Mouse (Mus musculus) adipocyte (in vitro differentiated cells): ENCODE data around the gene Surf2.

Experiments
- DNase-seq: peaks from one replicate; pipeline ENCODE4 v3.0.0-alpha.2; 2016; ENCODE audit warnings: low spot score

Gene Surf2

DNA sequence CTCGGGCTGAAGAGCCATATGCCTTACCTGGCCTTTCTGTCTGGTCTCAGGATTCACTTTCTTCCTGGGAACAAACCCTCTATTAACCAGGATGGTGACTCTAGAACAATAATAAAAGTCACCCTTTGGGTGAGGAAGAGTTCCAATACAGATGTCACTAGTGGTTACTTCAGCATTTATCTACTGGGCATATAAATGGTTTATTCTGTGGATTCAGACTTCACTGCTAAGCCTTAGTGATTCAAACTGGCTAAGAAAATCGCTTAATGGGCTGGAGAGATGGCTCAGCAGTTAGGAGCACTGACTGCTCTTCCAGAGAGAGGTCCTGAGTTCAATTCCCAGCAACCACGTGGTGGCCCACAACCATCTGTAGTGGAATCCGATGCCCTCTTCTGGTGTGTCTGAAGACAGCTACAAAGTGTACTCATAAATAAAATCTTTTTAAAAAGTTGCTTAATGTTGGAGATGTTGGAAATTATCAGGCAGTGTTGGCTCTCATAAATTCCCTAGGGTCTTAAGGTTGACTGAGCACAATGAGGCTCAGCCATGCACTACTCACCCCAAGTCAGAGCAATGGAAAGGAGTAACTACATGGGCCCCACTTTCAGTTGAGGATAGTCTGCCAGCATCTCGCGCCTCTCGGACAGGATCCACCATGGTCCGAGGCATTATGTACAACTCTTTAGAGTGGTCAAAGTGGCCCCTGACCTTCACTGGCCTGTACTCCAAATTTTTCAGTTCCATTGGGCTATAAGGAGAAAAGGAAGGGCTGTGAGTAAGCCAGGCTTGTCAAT, 1.8 kb upstream of the Surf2 start:
- no peak for DNase-seq

DNA sequence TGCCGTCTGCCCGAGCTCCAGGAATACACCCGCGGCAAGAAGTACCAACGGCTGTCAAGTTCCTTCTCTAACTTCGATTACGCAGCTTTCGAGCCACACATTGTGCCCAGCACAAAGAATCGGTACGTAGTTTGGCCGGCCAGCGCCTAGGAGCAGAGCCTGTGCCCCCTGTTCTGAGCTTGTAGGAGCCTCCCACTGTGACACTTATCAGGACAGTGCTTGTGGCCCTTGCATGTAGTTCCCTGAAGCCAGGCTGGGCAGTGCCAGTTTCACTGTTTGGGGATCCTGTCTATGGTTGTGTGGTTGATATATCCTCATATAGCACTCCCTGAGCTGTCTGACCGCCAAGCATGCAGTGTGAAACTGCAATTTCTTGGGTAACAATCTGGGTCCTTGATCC, 571 bp downstream of the Surf2 start:
- no peak for DNase-seq

DNA sequence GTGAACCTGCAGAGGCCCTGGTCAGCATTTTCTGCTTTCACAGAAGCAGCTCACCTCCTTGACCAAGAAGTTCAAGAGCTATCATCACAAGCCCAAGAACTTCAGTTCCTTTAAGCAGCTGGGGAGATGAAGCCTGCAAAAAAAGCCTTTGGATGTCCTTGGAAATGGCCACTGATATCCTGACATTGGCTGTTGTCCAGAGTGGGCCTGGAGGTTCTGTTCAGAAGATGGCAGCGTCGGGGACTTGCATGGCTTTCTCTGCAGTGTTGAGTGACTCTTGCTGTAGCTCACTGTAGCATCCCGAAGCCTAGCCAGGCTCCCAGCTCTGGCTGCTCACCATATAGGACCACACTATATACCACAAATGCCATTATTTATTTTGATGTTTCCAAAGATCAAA, 3.5 kb downstream of the Surf2 start:
- DNase-seq = no peak

DNA sequence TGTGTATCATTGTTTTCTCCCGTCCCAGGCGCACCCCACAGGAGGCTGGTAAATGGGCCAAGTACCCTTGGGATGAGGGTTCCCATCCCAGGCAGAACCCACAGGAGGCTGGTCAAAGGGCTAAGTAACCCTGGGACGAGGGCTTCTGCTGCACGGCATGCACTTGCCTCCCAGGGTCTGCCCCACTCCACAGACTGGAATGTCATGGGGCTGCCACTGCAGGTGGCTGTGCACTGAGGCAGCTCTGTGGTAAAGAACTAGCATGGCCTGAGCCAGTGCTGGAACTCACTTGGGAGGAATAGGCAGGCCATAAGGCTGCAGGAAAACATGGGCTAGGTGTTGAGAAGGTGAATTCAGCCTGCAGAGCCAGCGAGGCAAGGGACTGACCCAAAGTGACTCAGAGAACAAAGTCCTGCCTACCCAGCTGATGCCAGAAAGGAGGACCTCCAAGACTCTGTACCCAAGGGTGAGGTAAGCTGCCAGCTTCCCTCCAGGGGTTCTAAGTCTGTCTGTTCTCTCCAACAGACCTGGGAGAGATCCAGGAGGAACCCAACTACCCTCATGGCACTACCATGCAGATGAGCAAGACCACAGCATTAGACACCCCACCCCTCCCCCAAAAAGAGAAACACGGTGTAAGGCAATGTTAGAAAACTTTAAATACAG, 4.2 kb downstream of the Surf2 start:
- DNase-seq = no peak

DNA sequence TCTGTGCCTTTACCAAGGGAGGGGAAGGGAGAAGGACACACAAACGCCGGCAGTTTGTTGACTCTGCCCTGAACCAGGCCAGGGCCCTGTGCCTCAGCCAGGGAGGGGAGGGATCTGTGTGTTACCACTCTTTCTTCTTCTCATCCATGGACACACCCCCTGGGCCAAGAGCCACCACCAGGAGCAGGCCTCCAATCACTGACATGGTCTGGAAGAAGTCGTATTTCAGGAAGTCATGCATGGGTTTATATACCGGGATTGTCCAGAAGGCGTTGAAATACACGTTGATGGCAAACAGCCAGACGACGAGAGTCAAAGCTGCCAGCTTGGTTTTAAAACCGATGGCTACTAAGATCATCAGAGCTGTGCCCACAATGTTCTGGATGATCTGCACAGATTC, 5.6 kb downstream of the Surf2 start:
- peak; percentile 58 for DNase-seq

DNA sequence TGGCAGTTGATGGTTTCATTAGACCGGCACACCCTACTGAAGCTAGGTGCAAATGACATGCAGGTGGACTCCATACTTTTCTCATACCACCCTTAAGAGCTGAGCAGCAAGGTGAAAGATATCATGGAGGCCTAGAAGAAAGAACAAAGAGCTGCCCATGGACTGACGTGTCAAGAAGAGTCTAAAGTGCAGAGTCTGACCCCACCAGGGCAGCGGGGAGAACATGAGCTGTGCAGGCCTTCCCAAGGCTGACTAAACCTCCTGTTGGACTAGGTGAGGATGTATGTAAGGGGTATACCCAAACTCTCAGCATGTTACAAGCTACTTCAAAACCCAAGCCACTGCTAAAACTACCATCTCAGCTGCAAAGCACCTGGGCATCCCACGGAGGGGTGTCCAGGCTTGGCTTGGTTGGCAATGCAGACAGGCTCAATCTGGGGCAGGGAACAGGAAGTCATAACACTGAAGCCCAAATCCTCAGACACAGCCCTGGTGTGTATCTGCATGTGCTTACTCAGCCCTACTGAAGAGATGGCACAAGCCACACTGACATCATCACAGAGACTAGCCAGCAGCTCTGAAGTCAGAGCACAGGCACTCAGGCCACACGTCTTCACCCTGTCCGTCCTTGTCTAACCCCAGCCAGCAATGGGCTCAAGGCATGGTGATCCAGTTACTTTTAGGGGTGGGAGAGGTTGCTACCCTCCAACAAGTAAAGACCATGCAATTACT, 11.7 kb downstream of the Surf2 start:
- no peak for DNase-seq

DNA sequence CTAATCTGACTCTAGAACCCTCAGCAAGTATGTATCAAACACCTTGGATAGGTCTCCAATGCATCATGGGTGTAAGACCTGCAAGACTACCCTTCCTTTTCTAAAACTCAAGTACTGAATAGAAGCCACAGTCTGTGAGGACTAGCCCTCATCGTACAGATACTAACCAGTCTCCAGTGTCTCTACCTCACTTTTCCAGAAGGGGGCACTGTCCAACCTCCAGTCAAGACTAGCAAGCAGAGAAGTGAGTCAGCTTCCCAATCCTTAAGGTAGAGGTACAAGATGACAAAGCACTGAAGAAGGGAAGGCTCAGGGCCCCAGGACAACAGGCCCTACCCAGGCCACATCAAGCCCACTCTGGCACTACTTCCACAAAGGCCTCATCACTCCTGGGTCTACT, 14.2 kb downstream of the Surf2 start:
- DNase-seq = peak; percentile 76

DNA sequence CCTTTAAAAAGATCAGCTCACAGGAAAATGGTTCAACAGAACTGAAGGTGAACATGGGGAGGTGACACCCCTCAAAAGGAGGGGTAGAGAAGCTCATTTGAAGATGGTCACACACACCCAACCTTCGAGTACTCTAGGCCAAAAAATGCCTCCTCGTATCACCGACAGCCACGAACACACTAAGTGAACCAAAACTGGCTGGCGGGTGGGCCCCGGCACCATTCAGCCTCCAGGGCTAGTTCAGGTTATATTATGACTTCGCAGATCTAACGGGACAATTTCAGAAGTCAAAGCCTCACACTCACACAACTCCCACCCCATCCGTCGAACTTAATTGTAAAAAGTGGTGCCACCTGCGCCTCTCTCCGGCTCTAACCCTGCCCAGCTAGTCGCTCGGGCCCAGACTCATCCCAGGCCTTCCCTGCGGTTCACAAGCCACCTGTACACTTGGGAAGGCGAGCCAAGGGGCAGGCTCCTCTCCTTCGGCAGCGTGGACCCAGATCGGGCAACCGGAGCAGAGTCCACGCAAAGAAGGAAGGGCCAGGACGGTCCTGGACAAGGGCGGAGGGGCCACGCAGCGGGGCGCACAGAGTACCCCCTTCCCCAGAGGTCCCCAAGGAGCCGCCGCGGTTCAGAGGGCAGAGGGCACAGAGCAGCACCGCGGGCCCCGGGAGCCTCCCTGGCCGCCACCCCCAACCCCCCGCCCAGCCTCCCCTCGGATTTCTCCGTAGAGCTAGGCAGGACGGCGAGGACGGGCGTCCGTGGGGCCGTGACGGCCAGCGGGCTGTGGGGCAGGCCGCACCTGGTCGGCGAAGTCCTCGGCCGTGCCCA, 16.5 kb downstream of the Surf2 start:
- no peak for DNase-seq

DNA sequence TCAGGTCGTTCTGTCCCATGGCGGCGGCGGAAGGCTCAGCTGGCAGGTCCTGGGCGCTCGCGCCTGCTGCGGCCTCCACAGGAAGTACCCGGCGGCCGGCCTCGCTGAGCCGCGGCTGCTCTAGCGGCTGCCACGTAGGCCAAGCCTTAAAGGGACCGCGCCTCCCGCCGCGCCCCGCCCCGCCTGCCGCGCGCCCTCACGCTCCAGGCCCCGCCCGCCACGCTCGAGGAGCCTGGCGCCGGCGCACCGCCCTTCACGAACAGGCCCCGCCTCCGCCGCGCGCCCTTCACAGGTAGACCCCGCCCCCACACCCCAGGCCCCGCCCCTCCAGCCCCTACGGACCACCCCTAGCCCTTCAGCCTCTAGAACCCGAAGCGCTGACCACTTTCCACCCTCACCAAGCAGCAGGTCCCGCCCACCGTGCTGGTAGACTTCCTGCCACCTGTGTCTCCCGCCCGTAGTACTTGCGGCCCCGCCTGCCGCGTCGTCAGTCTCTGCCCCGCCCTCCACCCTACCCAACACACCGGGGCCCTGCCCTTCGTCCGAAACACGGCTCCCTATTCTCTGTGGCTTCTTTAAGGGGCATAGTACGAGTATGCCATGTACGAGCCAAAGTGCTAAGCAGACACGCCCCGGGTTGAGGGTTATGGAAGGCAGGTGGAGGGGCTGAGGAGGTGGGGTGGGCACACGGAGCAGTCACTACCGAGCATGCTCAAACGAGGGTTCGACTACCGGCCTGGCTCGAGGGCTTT, 17.3 kb downstream of the Surf2 start, which contains the start of the genes Surf4 and Stkld1:
Surf4 (minus strand) TSS at position 625 of the 752 bp plus-strand sequence.
Stkld1 (plus strand) TSS at position 744 of the 752 bp plus-strand sequence.
- peak; percentile 86 for DNase-seq

DNA sequence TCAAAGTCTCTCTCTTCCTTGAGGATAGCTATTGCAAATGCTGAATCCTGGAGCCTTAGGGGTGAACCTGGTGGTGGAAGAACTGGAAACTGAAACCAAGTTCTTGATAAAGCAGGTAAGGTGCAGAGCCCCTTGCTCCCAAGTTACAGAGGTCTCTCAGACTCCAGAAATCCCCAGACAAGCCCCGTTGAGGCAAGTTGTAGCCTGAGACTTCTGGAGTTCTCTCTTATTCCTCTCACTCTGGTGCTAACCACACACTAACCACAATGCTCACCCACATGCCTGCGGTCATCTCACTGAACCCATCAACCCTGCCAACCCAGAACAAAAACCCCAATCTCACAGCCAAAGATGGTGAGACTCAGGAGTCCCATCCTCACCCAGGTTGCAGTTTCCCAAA, 19.1 kb downstream of the Surf2 start:
- DNase-seq = no peak

DNA sequence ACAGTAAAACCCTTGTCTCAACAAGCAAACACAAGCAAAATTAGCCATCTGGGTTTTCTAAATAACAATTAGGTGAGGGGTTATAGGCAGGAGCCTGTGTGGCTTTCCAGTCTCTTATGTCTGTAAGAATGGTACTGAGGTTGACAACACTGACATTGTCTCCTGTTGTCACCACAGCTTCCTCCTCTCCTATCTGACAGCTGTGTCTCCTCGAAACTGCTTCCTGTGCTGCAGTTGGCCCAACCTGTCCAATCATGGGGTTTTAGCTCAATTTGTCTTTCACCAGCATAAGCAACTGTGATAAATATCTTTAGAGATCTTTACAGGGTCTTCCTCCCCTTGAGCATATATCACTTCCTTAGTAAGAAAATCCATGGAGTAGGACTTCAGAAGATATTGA, 20.3 kb downstream of the Surf2 start:
- no peak for DNase-seq

DNA sequence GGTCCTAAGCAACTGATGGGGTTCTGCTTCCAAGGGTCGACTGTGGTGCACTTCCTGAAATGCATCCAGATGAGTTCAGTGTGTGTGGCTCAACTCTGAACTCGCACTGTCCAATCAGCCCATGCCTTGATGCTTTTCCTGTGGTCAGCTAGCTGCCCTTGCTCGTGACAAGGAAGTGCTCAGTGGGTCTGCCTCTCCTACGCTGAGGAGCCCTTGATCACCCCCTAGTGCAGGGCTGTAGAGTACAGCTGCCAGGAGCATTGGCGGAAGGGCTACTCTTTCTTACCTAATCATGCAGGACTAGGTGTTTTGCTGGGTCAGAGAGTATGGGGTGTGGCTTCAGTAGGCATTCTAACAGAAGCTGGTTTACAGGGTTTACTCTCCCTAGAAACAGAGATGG, 25.4 kb downstream of the Surf2 start:
- no peak for DNase-seq

DNA sequence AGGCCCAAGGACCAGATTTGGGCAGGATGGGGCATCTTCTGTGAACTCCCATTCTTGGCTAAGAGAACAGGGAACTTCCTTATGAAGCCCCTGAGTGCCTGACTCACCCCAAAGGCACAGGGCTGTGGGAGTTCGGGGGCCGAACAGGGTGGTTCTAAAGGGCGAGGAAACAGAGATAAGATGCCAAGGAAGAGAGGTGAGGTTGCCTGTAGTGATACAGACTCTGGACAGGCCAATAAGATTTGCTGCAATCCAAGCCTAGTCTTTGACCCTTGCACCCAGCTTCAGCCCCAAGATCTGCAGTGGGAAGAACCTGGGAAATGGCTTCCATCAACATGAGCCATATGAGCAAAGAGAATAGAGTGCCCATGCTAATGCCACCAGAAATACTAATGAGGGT, 27.1 kb downstream of the Surf2 start:
- no peak for DNase-seq

DNA sequence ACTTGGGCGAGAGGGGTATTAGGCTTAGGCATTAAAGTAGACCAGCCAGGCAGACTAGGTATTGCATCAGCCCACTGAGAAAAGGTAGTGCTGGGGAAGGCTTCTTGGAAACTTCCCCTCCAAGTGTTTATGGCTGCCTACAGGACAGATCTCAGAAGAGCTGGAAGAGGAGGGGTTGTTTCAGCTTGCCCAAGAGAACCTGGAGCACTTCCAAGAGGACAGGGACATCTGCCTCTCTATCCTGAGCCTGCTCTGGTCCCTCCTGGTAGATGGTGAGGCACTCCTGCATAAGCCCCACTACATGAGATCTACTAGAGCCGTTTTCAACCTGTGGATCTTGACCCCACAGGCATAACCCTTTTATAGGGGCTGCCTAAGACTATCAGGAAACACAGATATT, 34.2 kb downstream of the Surf2 start:
- DNase-seq = no peak

DNA sequence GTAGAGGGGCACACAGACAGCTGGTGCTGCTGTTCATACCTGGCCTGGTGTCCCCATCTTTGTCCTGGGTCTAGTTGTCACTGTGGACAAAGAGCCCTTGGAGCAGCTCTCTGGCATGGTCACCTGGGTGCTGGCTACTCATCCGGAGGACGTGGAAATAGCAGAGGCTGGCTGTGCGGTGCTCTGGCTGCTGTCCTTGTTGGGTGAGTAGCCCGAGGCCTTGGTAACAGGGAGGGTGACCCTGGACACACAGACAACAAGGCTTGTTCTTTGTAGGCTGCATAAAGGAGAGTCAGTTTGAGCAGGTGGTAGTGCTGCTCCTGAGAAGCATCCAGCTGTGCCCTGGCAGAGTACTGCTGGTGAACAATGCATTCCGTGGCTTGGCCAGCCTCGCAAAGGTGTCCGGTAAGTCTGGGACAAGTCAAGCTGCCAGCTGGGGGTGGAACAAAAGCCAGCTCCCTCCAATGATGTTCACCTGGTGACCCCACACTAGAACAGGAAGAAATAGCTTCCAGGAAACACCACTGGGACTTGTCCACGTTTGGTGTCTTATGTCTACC, 35.3 kb downstream of the Surf2 start:
- no peak for DNase-seq

DNA sequence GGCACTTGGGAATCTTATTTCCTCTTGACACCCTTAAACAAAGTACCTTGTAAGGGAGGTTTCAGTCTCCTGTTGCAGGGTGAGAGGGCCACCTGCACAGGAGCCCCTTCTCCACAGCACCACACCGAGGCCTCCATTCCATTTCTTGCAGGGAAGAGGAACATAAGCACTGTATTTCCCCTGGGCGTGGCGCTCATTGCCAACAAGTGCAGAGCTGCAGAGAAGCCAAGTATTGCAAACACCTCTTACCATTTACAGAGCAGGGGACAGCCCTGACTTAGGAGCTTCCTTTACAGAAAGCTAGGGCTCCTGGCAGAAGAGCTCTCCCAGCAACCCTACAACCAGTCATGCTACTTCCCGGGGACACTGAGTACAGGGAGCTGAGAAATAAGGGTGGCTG, 36.0 kb downstream of the Surf2 start:
- DNase-seq = no peak

DNA sequence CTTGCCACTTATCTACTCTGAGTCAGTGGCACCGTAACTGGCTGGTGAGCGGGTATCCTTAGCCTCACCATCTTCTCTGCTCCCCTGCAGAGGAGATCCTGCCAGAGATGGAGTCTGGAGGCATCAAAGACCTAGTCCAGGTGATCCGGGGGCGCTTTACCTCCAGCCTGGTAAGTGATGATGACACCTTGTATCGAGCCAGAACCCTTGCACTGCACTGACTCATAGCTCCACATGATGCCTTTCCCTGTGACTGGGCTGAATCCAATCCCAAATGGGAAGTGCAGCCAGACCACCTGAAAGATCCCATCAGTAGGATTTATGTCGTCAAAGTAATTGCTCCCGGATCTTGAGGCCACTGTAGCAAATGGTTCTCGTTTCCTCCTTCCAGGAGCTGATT, 36.7 kb downstream of the Surf2 start:
- DNase-seq = no peak

DNA sequence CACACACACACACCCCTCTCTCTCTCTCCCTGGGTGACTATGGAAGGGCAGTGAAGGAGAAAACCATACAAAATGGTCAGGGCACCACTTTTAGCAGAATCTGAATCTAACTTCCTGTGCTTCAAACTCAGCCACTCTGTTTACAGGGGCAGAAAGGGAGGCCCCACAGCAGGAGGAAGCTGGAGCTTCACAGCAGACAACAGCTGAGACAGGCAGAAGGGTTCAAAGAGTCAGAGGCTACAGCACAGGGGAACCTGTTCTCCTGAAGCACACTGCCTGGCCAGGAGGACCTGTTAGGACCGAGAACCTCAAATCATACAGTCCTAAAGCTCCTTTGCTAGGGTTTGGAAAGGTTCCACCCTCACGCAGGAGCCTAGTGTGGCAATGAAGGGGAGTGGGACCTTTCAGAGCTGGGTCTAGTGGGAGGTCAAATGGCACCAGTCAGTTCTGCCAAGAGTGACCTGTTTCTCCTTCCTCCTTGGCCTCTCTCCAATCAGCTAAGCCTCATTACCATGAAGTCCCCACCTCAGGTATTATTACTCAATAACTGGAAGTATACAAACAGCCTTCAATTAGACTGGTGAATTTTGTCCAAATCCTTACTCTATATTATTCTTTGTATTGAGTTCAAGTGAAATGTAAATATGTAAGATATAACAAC, 38.7 kb downstream of the Surf2 start:
- no peak for DNase-seq

DNA sequence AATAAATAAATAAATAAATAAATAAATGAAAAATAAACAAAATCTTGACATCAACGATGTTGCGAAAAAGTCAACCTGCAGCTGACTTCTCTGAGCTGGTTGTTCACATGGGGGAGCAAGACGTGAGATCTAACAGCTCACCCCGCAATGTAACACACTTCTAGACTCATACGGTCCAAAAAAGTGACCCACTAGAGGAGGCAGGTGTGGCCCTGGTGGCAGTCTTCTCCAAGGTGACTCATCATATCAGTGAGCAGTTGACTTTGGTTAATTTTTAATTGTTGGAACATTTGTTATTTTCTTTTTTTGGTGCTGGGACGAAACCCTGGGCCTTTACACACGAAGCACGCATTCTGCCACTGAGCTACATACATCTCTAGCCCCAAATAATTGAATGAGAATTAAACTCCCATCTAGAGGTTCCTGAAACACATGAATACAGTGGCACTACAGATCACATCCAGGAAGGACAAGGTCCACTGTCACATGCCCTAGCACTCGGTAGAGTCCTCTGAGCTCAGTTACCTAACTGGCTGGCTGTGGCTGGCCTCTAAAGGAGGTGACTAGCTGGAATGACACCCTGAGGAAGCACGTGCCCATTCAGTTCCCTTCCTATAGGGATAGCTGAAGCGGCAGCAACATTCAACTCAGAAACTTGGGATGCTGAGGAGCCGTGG, 40.8 kb downstream of the Surf2 start:
- no peak for DNase-seq

DNA sequence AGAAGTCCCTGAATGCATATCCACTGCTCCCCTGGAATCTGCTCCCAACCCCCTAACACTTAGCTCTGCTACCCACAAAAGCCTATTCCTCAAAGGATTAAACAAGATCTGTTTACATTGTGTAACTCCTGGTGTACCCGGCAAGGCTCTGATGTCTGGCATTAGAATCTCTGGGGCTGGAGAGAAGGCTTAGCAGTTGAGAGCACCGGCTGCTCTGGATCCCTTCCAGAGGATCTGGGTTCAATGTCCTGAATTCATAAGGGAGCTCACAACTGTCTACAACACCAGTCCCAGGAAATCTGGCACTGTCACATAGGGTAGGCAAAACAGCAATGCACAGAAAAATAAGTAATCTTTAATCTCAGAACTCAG, 41.3 kb downstream of the Surf2 start:
- no peak for DNase-seq
